Mouse (Mus musculus): ENCODE data around the gene 1300017J02Rik. TPM values are rescaled to one million over a fixed set of nuclear protein-coding genes. Genes with fewer than 3 reads are reported as not detected.

1300017J02Rik gene
- polyA plus RNA-seq, 1 experiment: 2.6 TPM

- Histone ChIP-seq H3K4me3 (ENCODE audit: low read depth, low read length) (no peak overlapping the region), H3K27ac (ENCODE audit: insufficient read depth, low read length) (no peak overlapping the region), H3K36me3 (ENCODE audit: control insufficient read depth, insufficient read depth, low read length, poor library complexity, severe bottlenecking) (peaks cover 84% of the 10 kb centered on the region), H3K4me1 (ENCODE audit: control insufficient read depth, insufficient read depth, low read length) (no peaks in the 10 kb centered on the region), H3K9ac (ENCODE audit: low read depth, poor library complexity, severe bottlenecking) (no peak overlapping the region), H3K27me3 (ENCODE audit: control insufficient read depth, insufficient read depth, low read length, poor library complexity, severe bottlenecking) (no peaks in the 10 kb centered on the region), H3K9me3 (replicated peaks; ENCODE audit: control insufficient read depth, insufficient read depth, low read length, poor library complexity, severe bottlenecking) (no peaks in the 10 kb centered on the region)
- TF ChIP-seq EP300 (IDR thresholded peaks at IDR 0.05; ENCODE audit: insufficient read depth, low read depth, low read length) (no peak), POLR2A (IDR thresholded peaks at IDR 0.05; ENCODE audit: insufficient read depth, low read length) (no peak), CTCF (IDR thresholded peaks at IDR 0.05; ENCODE audit: low read depth, low read length) (no peak)
Measured at GRCm38 (mm10) chr9:103332663-103333062, 27.8 kb upstream of the 1300017J02Rik start.

- Histone ChIP-seq H3K27ac (ENCODE audit: insufficient read depth, low read length) (no peak overlapping the region), H3K36me3 (ENCODE audit: control insufficient read depth, insufficient read depth, low read length, poor library complexity, severe bottlenecking) (peaks cover 82% of the 10 kb centered on the region), H3K9me3 (replicated peaks; ENCODE audit: control insufficient read depth, insufficient read depth, low read length, poor library complexity, severe bottlenecking) (no peaks in the 10 kb centered on the region)
Measured at GRCm38 (mm10) chr9:103326449-103326848, 21.6 kb upstream of the 1300017J02Rik start.

GRCm38 (mm10) chr9:103324678-103325077 is 19.8 kb upstream of the 1300017J02Rik start:
- no peaks in the 10 kb centered on the region for H3K27me3 ChIP-seq (ENCODE audit: control insufficient read depth, insufficient read depth, low read length, poor library complexity, severe bottlenecking)
- H3K9ac ChIP-seq (ENCODE audit: low read depth, poor library complexity, severe bottlenecking): no peak overlapping the region
- no peaks in the 10 kb centered on the region for H3K9me3 ChIP-seq (replicated peaks; ENCODE audit: control insufficient read depth, insufficient read depth, low read length, poor library complexity, severe bottlenecking)
- no peak overlapping the region for H3K4me3 ChIP-seq (ENCODE audit: low read depth, low read length)
- TF ChIP-seq EP300 (IDR thresholded peaks at IDR 0.05; ENCODE audit: insufficient read depth, low read depth, low read length) (no peak), CTCF (IDR thresholded peaks at IDR 0.05; ENCODE audit: low read depth, low read length) (no peak)
- no peaks in the 10 kb centered on the region for H3K4me1 ChIP-seq (ENCODE audit: control insufficient read depth, insufficient read depth, low read length)
- no peak overlapping the region for H3K27ac ChIP-seq (ENCODE audit: insufficient read depth, low read length)
- peaks cover 87% of the 10 kb centered on the region for H3K36me3 ChIP-seq (ENCODE audit: control insufficient read depth, insufficient read depth, low read length, poor library complexity, severe bottlenecking)

More at GRCm38 (mm10) chr9:103326449-103326848, 21.6 kb upstream of the 1300017J02Rik start:
- H3K4me1 ChIP-seq (ENCODE audit: control insufficient read depth, insufficient read depth, low read length): no peaks in the 10 kb centered on the region
- no peaks in the 10 kb centered on the region for H3K27me3 ChIP-seq (ENCODE audit: control insufficient read depth, insufficient read depth, low read length, poor library complexity, severe bottlenecking)
- TF ChIP-seq POLR2A (IDR thresholded peaks at IDR 0.05; ENCODE audit: insufficient read depth, low read length) (no peak), EP300 (IDR thresholded peaks at IDR 0.05; ENCODE audit: insufficient read depth, low read depth, low read length) (no peak), CTCF (IDR thresholded peaks at IDR 0.05; ENCODE audit: low read depth, low read length) (no peak)
- no peak overlapping the region for H3K4me3 ChIP-seq (ENCODE audit: low read depth, low read length)
- H3K9ac ChIP-seq (ENCODE audit: low read depth, poor library complexity, severe bottlenecking): no peak overlapping the region

GRCm38 (mm10) chr9:103309832-103310231 is 5.0 kb upstream of the 1300017J02Rik start:
- no peak for TF ChIP-seq POLR2A (IDR thresholded peaks at IDR 0.05; ENCODE audit: insufficient read depth, low read length)
- TF ChIP-seq CTCF (IDR thresholded peaks at IDR 0.05; ENCODE audit: low read depth, low read length): no peak
- TF ChIP-seq EP300 (IDR thresholded peaks at IDR 0.05; ENCODE audit: insufficient read depth, low read depth, low read length): no peak
- H3K4me1 ChIP-seq (ENCODE audit: control insufficient read depth, insufficient read depth, low read length): peaks cover 2% of the 10 kb centered on the region
- H3K9ac ChIP-seq (ENCODE audit: low read depth, poor library complexity, severe bottlenecking): no peak overlapping the region
- no peaks in the 10 kb centered on the region for H3K9me3 ChIP-seq (replicated peaks; ENCODE audit: control insufficient read depth, insufficient read depth, low read length, poor library complexity, severe bottlenecking)
- H3K27me3 ChIP-seq (ENCODE audit: control insufficient read depth, insufficient read depth, low read length, poor library complexity, severe bottlenecking): no peaks in the 10 kb centered on the region
- H3K4me3 ChIP-seq (ENCODE audit: low read depth, low read length): no peak overlapping the region
- no peak overlapping the region for H3K27ac ChIP-seq (ENCODE audit: insufficient read depth, low read length)
- peaks cover 71% of the 10 kb centered on the region for H3K36me3 ChIP-seq (ENCODE audit: control insufficient read depth, insufficient read depth, low read length, poor library complexity, severe bottlenecking)

- TF ChIP-seq POLR2A (IDR thresholded peaks at IDR 0.05; ENCODE audit: insufficient read depth, low read length): no peak
- no peak for TF ChIP-seq EP300 (IDR thresholded peaks at IDR 0.05; ENCODE audit: insufficient read depth, low read depth, low read length)
- TF ChIP-seq CTCF (IDR thresholded peaks at IDR 0.05; ENCODE audit: low read depth, low read length): no peak
- H3K9ac ChIP-seq (ENCODE audit: low read depth, poor library complexity, severe bottlenecking): peak overlapping the region; percentile 93
Measured at GRCm38 (mm10) chr9:103305332-103306041, 605 bp upstream of the 1300017J02Rik start.

GRCm38 (mm10) chr9:103302666-103303065 is 2.2 kb downstream of the 1300017J02Rik start:
- peaks cover 13% of the 10 kb centered on the region for H3K36me3 ChIP-seq (ENCODE audit: control insufficient read depth, insufficient read depth, low read length, poor library complexity, severe bottlenecking)
- H3K9ac ChIP-seq (ENCODE audit: low read depth, poor library complexity, severe bottlenecking): no peak overlapping the region
- no peak overlapping the region for H3K4me3 ChIP-seq (ENCODE audit: low read depth, low read length)
- TF ChIP-seq CTCF (IDR thresholded peaks at IDR 0.05; ENCODE audit: low read depth, low read length) (no peak), EP300 (IDR thresholded peaks at IDR 0.05; ENCODE audit: insufficient read depth, low read depth, low read length) (no peak), POLR2A (IDR thresholded peaks at IDR 0.05; ENCODE audit: insufficient read depth, low read length) (no peak)
- peaks cover 2% of the 10 kb centered on the region for H3K4me1 ChIP-seq (ENCODE audit: control insufficient read depth, insufficient read depth, low read length)
- no peak overlapping the region for H3K27ac ChIP-seq (ENCODE audit: insufficient read depth, low read length)
- no peaks in the 10 kb centered on the region for H3K27me3 ChIP-seq (ENCODE audit: control insufficient read depth, insufficient read depth, low read length, poor library complexity, severe bottlenecking)
- H3K9me3 ChIP-seq (replicated peaks; ENCODE audit: control insufficient read depth, insufficient read depth, low read length, poor library complexity, severe bottlenecking): no peaks in the 10 kb centered on the region

More at GRCm38 (mm10) chr9:103305332-103306041, 605 bp upstream of the 1300017J02Rik start:
- Histone ChIP-seq H3K27me3 (ENCODE audit: control insufficient read depth, insufficient read depth, low read length, poor library complexity, severe bottlenecking) (no peaks in the 10 kb centered on the region), H3K9me3 (replicated peaks; ENCODE audit: control insufficient read depth, insufficient read depth, low read length, poor library complexity, severe bottlenecking) (no peaks in the 10 kb centered on the region), H3K27ac (ENCODE audit: insufficient read depth, low read length) (peak overlapping the region; percentile 58), H3K36me3 (ENCODE audit: control insufficient read depth, insufficient read depth, low read length, poor library complexity, severe bottlenecking) (peaks cover 39% of the 10 kb centered on the region), H3K4me3 (ENCODE audit: low read depth, low read length) (peak overlapping the region; percentile 97), H3K4me1 (ENCODE audit: control insufficient read depth, insufficient read depth, low read length) (peaks cover 2% of the 10 kb centered on the region)

Data from ES-Bruce4 (cell line).